Mouse (Mus musculus) megakaryocyte, adult 5-6 weeks (primary cell): Measurements from ENCODE around the gene Slfn9. TPM values are rescaled to one million over a fixed set of nuclear protein-coding genes. Genes with fewer than 3 reads are reported as not detected.
"Not testable (repeated sequence)": the region's sequence is repeated elsewhere in the genome, so short reads cannot be mapped to it uniquely, and the experiment has no call there.

Experiments used
- ATAC-seq: 2 replicates; pipeline ENCODE4 v1.8.0; 2016; ENCODE audit warnings: mild to moderate bottlenecking, inconsistent platforms; ENCODE audit not compliant: poor library complexity, severe bottlenecking
- total RNA-seq, 2 experiments: library from RNA; stranded (forward) in 1 of 2; stranded (reverse) in 1 of 2; fragments of 153-499, 151-499 nt in 1 of 2; fragments of 221-1000, 200-1000 nt in 1 of 2; gene quantifications; 2 replicates each; pipeline versions ENCODE4 v1.2.3 to v1.2.4; 2015 to 2017

Slfn9 gene
- total RNA-seq (2015) (39.4 and 40.0 TPM in 2 replicates), total RNA-seq (2017) (39.5 and 40.9 TPM in 2 replicates)

- ATAC-seq = peak; percentile 45
Observed at GRCm38 (mm10) chr11:82991469-82992166, at the start of gene Slfn9. TSS of gene Slfn9 (minus strand) at chr11:82991830.

GRCm38 (mm10) chr11:83041000-83041399 lies 49.4 kb upstream of the Slfn9 start:
- no peak for ATAC-seq

- peak; percentile 77 for ATAC-seq
Observed at GRCm38 (mm10) chr11:83040325-83040724, 48.7 kb upstream of the Slfn9 start.

DNA sequence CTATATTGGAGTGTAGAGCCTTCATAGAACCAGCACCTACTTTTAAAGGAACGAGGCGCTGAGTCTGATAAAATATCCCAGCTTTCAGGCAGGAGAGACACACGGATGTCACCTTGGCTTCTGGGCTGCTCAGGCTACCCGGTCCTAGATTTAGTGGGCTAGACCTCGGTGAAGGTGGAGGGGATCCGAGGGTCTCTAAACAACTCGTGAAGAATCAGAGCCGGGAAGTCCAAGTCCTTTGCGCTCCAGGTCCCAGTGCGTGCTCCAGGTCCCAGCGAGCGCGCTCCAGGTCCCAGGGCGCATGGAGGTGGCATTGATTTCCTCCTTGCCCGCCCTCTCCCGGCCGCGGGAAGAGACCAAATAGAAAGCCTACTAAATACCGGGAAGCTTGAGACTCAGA lies 48.2 kb upstream of the Slfn9 start:
- no peak for ATAC-seq

GRCm38 (mm10) chr11:83039156-83039555 lies 47.5 kb upstream of the Slfn9 start:
- ATAC-seq = peak; percentile 63

GRCm38 (mm10) chr11:83038686-83039085 lies 47.1 kb upstream of the Slfn9 start:
- not testable (repeated sequence) for ATAC-seq

DNA sequence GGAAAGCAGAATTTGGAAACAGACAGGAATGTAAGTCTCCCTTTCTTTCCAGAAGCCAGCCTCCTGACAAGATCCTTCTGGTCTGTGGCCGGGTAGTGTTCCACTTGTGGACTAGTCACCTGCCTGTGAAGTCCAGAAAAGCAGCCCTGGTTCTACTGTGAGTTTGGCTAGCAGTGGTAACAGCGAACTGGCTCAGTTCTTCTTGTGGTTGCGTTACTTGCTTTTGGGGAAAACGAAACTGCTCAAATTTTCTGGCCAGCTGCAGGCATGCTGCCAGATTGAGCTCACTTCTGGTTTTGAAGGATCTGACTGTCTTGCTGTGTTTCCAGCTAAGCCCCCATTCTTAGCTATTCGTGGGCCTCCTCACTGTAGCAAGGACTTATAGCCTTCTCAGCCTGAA lies 29.0 kb upstream of the Slfn9 start, which contains the start of gene Slfn8:
Gene Slfn8, minus strand, starts transcription at position 190 of the 400 bp plus-strand sequence.
- ATAC-seq = peak; percentile 82

DNA sequence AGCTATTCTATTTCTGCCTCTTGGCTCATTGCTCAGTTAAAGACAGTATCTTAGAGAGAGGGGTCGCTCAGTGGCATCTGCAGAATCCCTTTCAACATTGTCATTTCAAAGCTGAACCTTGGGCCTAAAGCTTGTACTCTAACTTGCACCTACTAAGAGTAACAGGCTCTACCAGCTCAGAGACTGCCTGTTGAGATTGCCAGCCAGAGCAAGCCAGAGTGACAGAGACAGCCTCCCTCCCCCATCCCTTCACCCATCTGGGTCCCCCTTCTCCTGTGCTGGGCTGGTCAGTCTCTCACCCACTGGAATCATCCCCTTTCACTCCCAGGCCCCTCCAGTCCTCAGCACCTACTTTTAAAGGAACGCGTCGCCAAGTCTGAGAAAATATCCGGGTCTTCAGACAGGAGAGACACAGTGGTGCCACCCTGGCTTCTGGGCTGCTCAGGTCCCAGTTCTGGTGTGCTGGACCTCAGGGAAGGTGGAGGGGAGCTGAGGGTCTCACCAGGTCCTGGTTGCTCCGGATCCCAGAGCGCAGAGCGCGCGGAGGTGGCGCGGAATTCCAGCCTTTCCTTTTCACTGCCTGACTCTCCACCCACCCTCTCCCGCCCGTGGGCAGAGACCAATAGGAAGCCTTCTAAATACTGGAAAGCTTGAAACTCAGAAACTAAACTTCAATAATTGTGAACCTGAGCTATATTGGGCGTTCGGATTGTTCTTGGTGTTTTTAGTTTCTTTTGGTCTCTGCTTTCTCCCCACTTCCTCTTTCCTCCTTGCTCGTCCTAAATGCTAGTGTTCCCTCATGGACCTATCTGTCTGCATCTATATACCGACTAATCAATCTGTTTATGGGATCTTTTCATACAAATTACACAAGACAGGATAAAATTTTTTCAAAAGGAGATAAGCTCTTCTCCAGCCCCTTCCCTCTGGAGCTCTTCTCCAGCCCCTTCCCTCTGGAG lies 28.2 kb upstream of the Slfn9 start:
- peak; percentile 68 for ATAC-seq

DNA sequence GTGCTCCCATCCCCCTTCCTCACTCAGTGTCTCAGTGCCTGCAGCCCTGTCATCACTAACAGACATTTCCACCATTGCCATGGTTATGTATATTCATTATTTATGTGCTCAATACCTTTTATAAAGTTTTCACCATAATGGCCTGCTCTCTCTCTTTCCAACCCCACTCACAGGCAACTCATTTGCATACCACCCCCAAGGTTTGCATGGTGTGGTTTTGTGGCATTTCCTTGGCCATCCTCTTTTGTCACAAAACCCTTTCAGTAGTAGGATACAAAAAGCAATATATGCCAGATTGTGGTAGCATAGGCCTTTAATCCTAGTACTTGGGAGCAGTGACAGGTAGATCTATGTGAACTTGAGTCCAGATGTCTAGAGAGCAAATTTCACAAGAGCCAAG lies 24.5 kb upstream of the Slfn9 start:
- ATAC-seq = no peak

- ATAC-seq = no peak
Observed at GRCm38 (mm10) chr11:83013356-83013755, 21.7 kb upstream of the Slfn9 start.

- peak; percentile 67 for ATAC-seq
Observed at GRCm38 (mm10) chr11:82990612-82991385, 831 bp downstream of the Slfn9 start.

DNA sequence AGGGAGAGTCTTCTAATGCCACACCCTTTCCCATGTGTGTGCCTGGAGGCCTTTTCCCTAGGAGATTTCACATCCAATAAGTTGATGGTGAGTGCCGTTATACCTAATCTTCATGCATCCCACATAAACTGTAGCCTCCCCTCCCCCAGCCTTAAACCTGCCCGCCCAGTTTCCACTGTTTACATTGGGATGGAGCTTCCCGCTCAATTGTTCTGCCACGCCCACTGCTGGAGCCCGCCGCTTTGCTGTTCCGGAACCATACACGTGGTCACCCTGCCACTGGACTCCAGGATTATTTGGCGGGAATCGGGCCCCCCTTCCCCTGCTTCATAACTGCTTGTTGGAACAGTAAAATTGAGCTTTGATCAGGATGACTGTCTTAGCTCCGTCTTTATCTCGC lies 2.3 kb downstream of the Slfn9 start:
- ATAC-seq = no peak

DNA sequence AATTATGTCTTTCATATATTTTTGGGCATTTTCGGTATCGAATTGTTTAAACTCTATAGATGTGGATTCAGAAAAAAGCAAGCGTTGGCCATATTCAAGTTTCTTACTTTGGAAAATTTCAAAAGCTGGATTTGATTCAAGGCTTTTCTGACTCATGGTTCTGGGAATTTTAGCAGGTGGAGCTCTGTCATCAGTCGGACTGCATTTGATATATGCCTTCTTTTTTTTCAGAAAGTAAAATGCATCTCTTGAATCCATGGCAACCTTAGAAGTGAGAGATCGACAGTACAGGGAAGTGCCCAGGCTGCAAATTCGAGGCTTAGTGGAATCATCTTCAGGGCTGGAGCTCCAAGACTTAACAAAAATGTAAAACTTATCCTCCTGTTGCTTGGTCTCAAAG lies 4.0 kb downstream of the Slfn9 start:
- ATAC-seq = no peak

GRCm38 (mm10) chr11:82983193-82983592 lies 8.4 kb downstream of the Slfn9 start:
- no peak for ATAC-seq

DNA sequence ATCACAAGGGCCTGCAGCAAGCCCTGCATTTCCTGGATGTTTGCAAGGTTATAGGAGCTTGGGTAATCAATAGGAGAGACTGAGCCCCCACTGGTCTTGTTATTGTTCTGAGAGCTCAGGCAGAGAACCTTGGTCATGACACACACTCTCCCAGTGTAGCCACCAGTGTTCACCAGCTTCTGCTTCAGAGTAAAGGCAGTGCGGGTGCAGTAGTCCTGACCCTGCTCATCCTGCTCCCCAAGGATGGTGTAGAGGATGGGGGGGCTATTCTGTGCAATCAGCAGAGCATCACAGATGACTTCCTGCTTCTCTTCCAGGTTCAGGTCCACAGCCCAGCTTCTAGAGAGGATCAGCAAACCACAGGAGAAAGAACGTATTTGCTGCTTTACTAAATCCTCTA lies 9.2 kb downstream of the Slfn9 start:
- not testable (repeated sequence) for ATAC-seq

DNA sequence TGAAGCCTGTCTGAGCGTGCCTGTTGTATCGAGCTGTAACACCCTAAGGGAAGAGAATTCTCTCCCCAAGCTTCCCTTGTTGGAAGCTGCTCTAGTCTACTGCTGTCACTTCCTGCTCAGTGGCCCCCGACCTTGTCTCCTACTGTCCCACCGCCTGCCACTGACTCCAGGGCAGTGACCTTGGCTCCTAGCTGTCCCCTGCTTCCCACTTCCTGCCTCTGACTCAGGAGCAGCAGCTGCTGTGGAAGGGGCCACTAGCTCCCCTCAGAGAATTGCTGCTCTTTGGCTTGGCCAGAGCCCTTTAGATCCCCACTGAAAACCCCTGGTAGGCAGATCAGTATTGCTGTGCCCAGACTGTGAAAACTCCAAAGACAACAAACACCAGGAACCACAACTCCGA lies 17.7 kb downstream of the Slfn9 start:
- ATAC-seq = no peak

GRCm38 (mm10) chr11:82971590-82971974 lies 20.0 kb downstream of the Slfn9 start:
- ATAC-seq = no peak

DNA sequence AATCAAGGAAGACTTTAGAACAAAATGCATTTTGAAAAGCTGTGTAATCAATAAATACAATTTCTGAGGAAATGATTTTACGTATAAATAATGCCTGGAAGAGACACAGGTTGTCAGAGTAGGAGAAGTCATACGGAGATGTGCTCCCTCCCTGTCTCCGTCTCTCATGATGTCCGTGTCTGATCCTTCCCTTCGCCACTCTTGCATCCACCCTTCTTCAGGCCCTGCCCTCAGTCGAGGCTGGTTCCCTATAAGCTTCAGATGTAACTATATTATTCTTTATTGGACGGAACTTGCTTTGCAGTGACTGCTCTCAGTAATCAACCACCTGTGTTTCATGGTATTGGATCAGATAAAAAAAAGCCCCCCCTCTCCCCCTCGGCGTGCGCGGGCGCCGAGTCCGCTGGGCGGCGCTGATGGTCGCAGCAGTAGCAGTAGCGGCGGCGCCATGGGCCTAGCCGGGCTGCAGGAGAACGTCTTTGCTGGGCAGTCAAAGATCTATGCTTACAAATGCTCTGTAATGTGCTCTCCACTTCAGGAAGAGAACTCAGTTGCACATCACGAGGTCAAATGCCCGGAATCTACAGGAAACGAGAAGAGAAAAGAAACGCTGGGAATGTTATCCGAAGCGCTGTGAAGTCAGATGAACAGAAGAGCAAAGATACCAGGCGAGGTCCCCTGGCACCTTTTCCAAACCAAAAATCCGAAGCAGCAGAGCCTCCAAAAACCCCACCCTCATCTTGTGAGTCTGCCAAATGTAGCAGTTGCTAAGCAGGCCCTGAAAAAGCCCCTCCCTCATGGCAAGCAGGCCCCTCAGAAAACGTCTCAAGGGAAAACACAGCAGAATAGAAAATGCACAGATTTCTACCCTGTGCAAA lies 20.7 kb downstream of the Slfn9 start:
- peak; percentile 56; the same call in 1 of the 2 replicates for ATAC-seq

GRCm38 (mm10) chr11:82962215-82962614 lies 29.4 kb downstream of the Slfn9 start:
- ATAC-seq = no peak

DNA sequence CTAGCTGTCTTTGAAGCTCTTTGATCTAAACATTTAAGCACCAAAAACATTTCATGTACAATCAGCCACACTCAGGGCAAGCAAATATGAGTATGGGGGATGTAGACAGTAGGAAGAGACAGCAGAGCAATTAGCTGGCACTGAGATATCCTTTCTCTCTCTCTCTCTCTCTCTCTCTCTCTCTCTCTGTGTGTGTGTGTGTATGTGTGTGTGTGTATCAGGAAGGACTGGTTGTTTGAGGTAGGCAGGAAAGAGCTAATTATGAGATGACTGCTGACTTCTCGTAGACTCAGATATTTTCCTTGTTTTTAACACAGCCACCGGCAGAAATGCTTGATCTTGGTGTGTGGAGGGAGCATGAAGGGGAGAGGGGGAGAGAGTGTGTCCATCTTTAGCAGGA lies 29.9 kb downstream of the Slfn9 start:
- no peak for ATAC-seq
